In genomic region chr15:80132993-80133586, GRCm38 (mm10) we compare ENCODE assay signal across 8 mouse cellular contexts. TPM values are rescaled to one million over a fixed set of nuclear protein-coding genes. Genes with fewer than 3 reads are reported as not detected.
A peak's percentile ranks its signal among the peaks of the same experiment; 100 is the strongest.
DNase-seq lines count a peak whose midpoint lies in the region; ATAC-seq and TF ChIP-seq lines count a peak whose summit lies in the region.

Tab1 (plus strand) TSS chr15:80133127.

- H3K4me3 ChIP-seq in ES-E14 (ENCODE audit: insufficient read depth in 1 of 2, low read depth in 1 of 2, low read length in 2 of 2, poor library complexity in 1 of 2, severe bottlenecking in 1 of 2): peak within 1 kb of the TSS; percentile 79 to 92
- peak within 1 kb of the TSS; percentile 64 for H3K4me3 ChIP-seq in forebrain, embryonic 16.5 days (replicated peaks; ENCODE audit: low read length)
- H3K4me3 ChIP-seq in layer of hippocampus, adult 2 months: peak within 1 kb of the TSS; percentile 93
- H3K4me3 ChIP-seq in lung, embryonic 14.5 days (ENCODE audit: low read depth, low read length): peak within 1 kb of the TSS; percentile 73
- peak within 1 kb of the TSS; percentile 96 for H3K4me3 ChIP-seq in olfactory bulb, adult 2 months (ENCODE audit: insufficient read depth, low read depth, low read length)
- H3K4me3 ChIP-seq in thymus, adult 2 months (ENCODE audit: control insufficient read depth, insufficient read depth, low read length): peak within 1 kb of the TSS; percentile 95

- intact Hi-C loops in heart, postnatal 36 days (cut with DNase I): loop anchor here (2.0 kb wide), 1 partner anchor 44 kb away; no protein-coding TSS in a partner anchor

- TF ChIP-seq POLR2A in olfactory bulb, adult 2 months (IDR thresholded peaks at IDR 0.05; ENCODE audit: insufficient read depth, low read depth, low read length): peak; percentile 90
- peak; percentile 77 for TF ChIP-seq POLR2A in thymus, adult 2 months (IDR thresholded peaks at IDR 0.05; ENCODE audit: control insufficient read depth, extremely low read depth, insufficient read depth, low read length, poor library complexity)

- under 1% methylated on average over 59 of the region's 59 CpGs for WGBS in forebrain, embryonic 16.5 days
- under 1% methylated on average over 59 of the region's 59 CpGs for WGBS in lung, embryonic 14.5 days
- WGBS in olfactory bulb, adult 2 months: under 1% methylated on average over 59 of the region's 59 CpGs
- under 1% methylated on average over 59 of the region's 59 CpGs for WGBS in thymus, adult 2 months

- in situ Hi-C loops in ES-E14 (cut with MboI; ENCODE audit: low sequenced_read_pairs in 2 of 2, unreplicated experiment in 2 of 2): no loop called here

- DNase-seq in ES-E14 (ENCODE audit: low read depth, low spot score): peak; percentile 77
- DNase-seq in cerebellum, adult 11-12 months: peak; percentile 92
- DNase-seq in heart, postnatal 36 days: peak; percentile 94 to 96
- DNase-seq in layer of hippocampus, adult 2 months (ENCODE audit: low spot score in 2 of 2): peak; percentile 91 to 94
- DNase-seq in lung, embryonic 14.5 days: peak; percentile 97
- DNase-seq in thymus, adult 2 months: peak; percentile 91

- peaks cover 7% of the 10 kb centered on the region; the same call in 1 of the 2 replicates for H3K36me3 ChIP-seq in ES-E14 (ENCODE audit: control insufficient read depth, insufficient read depth, low read length, poor library complexity, severe bottlenecking)
- no peaks in the 10 kb centered on the region; the same call in 1 of the 2 replicates for H3K36me3 ChIP-seq in forebrain, embryonic 16.5 days (ENCODE audit: control insufficient read depth, insufficient read depth)
- H3K36me3 ChIP-seq in lung, embryonic 14.5 days (ENCODE audit: insufficient read depth): 0 out of 2 replicates have a peak, but pooled peaks cover 7% of the 10 kb centered on the region
- H3K36me3 ChIP-seq in thymus, adult 2 months (ENCODE audit: control insufficient read depth, insufficient read depth, low read length): no peaks in the 10 kb centered on the region

- peak within 1 kb of the TSS; percentile 92 for H3K27ac ChIP-seq in ES-E14 (ENCODE audit: insufficient read depth, low read depth, low read length, poor library complexity, severe bottlenecking)
- H3K27ac ChIP-seq in forebrain, embryonic 16.5 days (ENCODE audit: low read length): peak within 1 kb of the TSS; percentile 97
- peak within 1 kb of the TSS; percentile 99 for H3K27ac ChIP-seq in layer of hippocampus, adult 2 months
- H3K27ac ChIP-seq in lung, embryonic 14.5 days (ENCODE audit: low read depth): peak within 1 kb of the TSS; percentile 99
- peak within 1 kb of the TSS; percentile 100 for H3K27ac ChIP-seq in olfactory bulb, adult 2 months (ENCODE audit: insufficient read depth, low read depth, low read length)
- peak within 1 kb of the TSS; percentile 96 for H3K27ac ChIP-seq in thymus, adult 2 months (ENCODE audit: control insufficient read depth, insufficient read depth, low read length)

- H3K27me3 ChIP-seq in forebrain, embryonic 16.5 days (replicated peaks; ENCODE audit: control insufficient read depth, insufficient read depth, low read length): no peaks in the 10 kb centered on the region
- H3K27me3 ChIP-seq in lung, embryonic 14.5 days (ENCODE audit: insufficient read depth, low read length): no peaks in the 10 kb centered on the region
- H3K27me3 ChIP-seq in thymus, adult 2 months (ENCODE audit: control insufficient read depth, insufficient read depth, low read length): no peaks in the 10 kb centered on the region

- peak; percentile 96 for ATAC-seq in forebrain, embryonic 16.5 days
- ATAC-seq in lung, embryonic 14.5 days (ENCODE audit: insufficient read depth): peak; percentile 96

- TF ChIP-seq CTCF in layer of hippocampus, adult 2 months (conservative IDR thresholded peaks at IDR 0.05): peak; percentile 93
- TF ChIP-seq CTCF in lung, embryonic 14.5 days (IDR thresholded peaks at IDR 0.05; ENCODE audit: low read depth): peak; percentile 77
- TF ChIP-seq CTCF in olfactory bulb, adult 2 months (IDR thresholded peaks at IDR 0.05; ENCODE audit: insufficient read depth, low read depth, low read length): peak; percentile 79
- peak; percentile 86; the same call in 1 of the 2 replicates for TF ChIP-seq CTCF in thymus, adult 2 months (IDR thresholded peaks at IDR 0.05; ENCODE audit: borderline replicate concordance, control insufficient read depth, extremely low read depth, insufficient read depth, low read length, poor library complexity)

- peak within 1 kb of the TSS; percentile 94 for H3K9ac ChIP-seq in ES-E14 (ENCODE audit: insufficient read depth, low read depth, low read length, poor library complexity, severe bottlenecking)
- peak within 1 kb of the TSS; percentile 87 for H3K9ac ChIP-seq in forebrain, embryonic 16.5 days (replicated peaks; ENCODE audit: low read depth, low read length)
- H3K9ac ChIP-seq in lung, embryonic 14.5 days: peak within 1 kb of the TSS; percentile 84

- peak within 1 kb of the TSS; percentile 80 for H3K4me2 ChIP-seq in forebrain, embryonic 16.5 days (ENCODE audit: low read length)
- H3K4me2 ChIP-seq in lung, embryonic 14.5 days: peak within 1 kb of the TSS; percentile 73

- H3K4me1 ChIP-seq in ES-E14 (ENCODE audit: control insufficient read depth in 2 of 2, insufficient read depth in 2 of 2, low read length in 2 of 2, poor library complexity in 1 of 2): peaks cover 1 to 11% of the 10 kb centered on the region in 2 experiments; a peak in 3 of 4 replicates
- peaks cover 20% of the 10 kb centered on the region for H3K4me1 ChIP-seq in forebrain, embryonic 16.5 days (replicated peaks; ENCODE audit: control insufficient read depth, insufficient read depth, low read length)
- peaks cover 5% of the 10 kb centered on the region; the same call in 1 of the 2 replicates for H3K4me1 ChIP-seq in lung, embryonic 14.5 days (ENCODE audit: insufficient read depth)
- peaks cover 23% of the 10 kb centered on the region for H3K4me1 ChIP-seq in olfactory bulb, adult 2 months (ENCODE audit: control insufficient read depth, insufficient read depth, low read length)
- peaks cover 16% of the 10 kb centered on the region for H3K4me1 ChIP-seq in thymus, adult 2 months (replicated peaks; ENCODE audit: control insufficient read depth, insufficient read depth, low read length)

- no peaks in the 10 kb centered on the region for H3K9me3 ChIP-seq in ES-E14 (ENCODE audit: control insufficient read depth, insufficient read depth, low read depth, low read length)
- no peaks in the 10 kb centered on the region for H3K9me3 ChIP-seq in forebrain, embryonic 16.5 days (ENCODE audit: control insufficient read depth, low read length)
- no peaks in the 10 kb centered on the region for H3K9me3 ChIP-seq in lung, embryonic 14.5 days (ENCODE audit: low read depth, low read length)

TF ChIP-seq in ES-E14, 5 proteins besides CTCF, POLR2A, EP300 and RAD21:
- no peak for TF ChIP-seq MAFK (IDR thresholded peaks at IDR 0.05; ENCODE audit: insufficient read depth, low read depth, low read length)
- TF ChIP-seq HCFC1 (IDR thresholded peaks at IDR 0.05; ENCODE audit: borderline replicate concordance, insufficient read depth, low read length): peak; percentile 59; the same call in 1 of the 2 replicates
- TF ChIP-seq ZNF384 (IDR thresholded peaks at IDR 0.05; ENCODE audit: low read depth, low read length): no peak
- TF ChIP-seq CHD2 (IDR thresholded peaks at IDR 0.05; ENCODE audit: low read depth, low read length): no peak
- TF ChIP-seq ZC3H11A (IDR thresholded peaks at IDR 0.05; ENCODE audit: borderline replicate concordance, low read depth, low read length): no peak

RNA-seq across cellular contexts. Expression of gene Tab1, which starts in this region (rescaled TPM):
- total RNA-seq in ES-E14 (2012; rRNA removed): 16.6 and 24.3 TPM in 2 replicates
- 40.7 and 43.8 TPM in 2 replicates for polyA plus RNA-seq in forebrain, embryonic 16.5 days (2015; fragmentation: Nextera tagmentation; extraction: Ambion mirVana)
- total RNA-seq in heart, postnatal 36 days (2021): 10 to 100 TPM; 23.4 to 23.8 TPM
- 10 to 100 TPM; 28.2 to 30.2 TPM for total RNA-seq in layer of hippocampus, adult 2 months (2021)
- polyA plus RNA-seq in lung, embryonic 14.5 days (2014; fragmentation: Nextera tagmentation; extraction: Ambion mirVana): 32.5 and 34.2 TPM in 2 replicates
- not detected in 2 replicates for polyA plus RNA-seq in olfactory bulb, adult 2 months (2012; ENCODE audit: insufficient read depth, insufficient read length, low replicate concordance, missing spikeins)
- 53.8 and 61.0 TPM in 2 replicates for polyA plus RNA-seq in thymus, adult 2 months (2012; rRNA removed)

Comparison
In these comparisons a context has a peak if more than half of its experiments do, and no peak if none do; other contexts are left out.
1. Peak in every context shown above with its lines: DNase-seq, ATAC-seq, H3K4me3 ChIP-seq and H3K27ac ChIP-seq.